Mouse (Mus musculus) myocyte (in vitro differentiated cells): ENCODE measurements at regions not wholly inside any gene's neighbourhood (a gene's known extent, or its start where the extent isn't known, plus 50 kb on each side); places are given as distances from the start of the nearest gene placed in this dataset.

Source experiments
- E2F4 ChIP-seq: IDR thresholded peaks from one replicate; pipeline ENCODE4 v1.6.1; 2011; ENCODE audit warnings: mild to moderate bottlenecking, control low read depth, moderate library complexity; ENCODE audit not compliant: insufficient read depth
- MAX ChIP-seq: IDR thresholded peaks from one replicate; pipeline ENCODE4 v1.6.1; 2011; ENCODE audit warnings: low read depth, mild to moderate bottlenecking, control low read depth
- POLR2A ChIP-seq: IDR thresholded peaks from one replicate; pipeline ENCODE4 v1.6.1; 2011; ENCODE audit warnings: low read depth, mild to moderate bottlenecking, control low read depth, moderate library complexity; ENCODE audit not compliant: insufficient read length

DNA sequence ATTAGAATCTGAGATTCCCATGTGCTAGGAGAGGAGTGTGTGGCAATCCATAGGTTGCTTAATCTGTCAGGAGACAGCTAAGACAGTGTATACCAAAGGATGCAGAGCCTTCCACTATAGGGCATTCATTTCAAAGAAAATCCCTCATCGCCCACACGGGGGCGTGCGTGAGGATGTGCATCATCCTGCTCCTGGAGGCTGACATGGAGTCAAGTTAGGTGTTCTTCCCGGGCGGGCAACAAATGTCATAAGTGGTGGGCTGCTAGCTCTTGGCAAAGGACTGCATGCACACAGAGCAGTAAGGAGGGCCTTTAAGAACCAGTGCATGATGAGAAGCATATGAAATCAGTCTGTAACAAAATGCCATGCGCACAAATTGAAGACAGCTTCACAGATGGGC is 95.7 kb upstream of the Mrps22 start:
- no peak for TF ChIP-seq POLR2A
- no peak for TF ChIP-seq MAX
- no peak for TF ChIP-seq E2F4
